Mouse (Mus musculus): ENCODE data around the gene Tnrc6c.
A peak's percentile ranks its signal among the peaks of the same experiment; 100 is the strongest.
"Not testable (repeated sequence)": the region's sequence is repeated elsewhere in the genome, so short reads cannot be mapped to it uniquely, and the experiment has no call there.

Gene Tnrc6c

DNA sequence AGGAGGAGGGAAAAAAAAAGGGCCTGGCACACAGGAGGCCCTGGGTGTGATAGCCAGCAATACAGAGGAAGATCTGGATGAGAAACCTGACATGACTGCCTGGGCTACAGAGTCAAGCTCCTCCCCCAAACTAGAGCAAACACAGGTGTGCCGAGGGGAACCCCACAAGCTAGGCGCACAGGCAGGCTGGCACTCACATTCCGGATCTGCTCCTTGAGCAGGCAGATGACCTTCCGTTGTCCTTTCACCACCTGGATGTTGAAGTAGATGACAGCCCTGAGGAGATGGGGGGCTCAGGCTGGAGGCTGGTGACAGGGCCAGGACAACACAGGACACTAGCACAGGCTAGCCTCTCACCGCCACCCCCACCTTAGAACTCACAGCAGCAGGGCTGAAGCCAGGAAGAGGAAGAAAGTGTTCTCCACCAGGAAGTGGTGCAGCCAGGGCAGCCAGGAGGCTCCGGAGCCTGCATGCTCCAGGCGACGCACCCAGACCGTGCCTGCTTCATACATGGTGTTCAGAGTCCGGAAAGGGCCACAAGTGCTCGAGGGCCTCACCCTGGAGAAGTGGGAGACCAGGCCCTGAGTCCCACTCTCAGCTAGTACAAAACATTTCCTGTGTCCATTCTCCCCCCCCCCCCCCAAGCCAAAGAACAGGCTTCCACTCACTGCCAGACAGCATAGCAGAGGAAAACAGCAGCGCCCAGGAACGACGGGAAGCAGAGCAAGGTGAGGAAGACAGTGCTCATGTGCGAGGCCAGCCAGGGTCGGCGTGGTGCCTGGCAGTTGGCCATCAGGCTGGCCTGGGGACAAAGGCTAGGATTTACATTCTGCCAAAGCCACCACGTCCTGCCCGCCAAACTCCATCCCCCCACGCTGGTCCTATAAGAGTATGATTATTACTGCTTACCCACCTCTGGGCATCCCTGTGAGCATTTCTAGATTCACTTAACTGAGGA lies 114.9 kb downstream of the Tnrc6c start:
- DNase-seq (ENCODE audit: low read depth, low spot score), result no peak

DNA sequence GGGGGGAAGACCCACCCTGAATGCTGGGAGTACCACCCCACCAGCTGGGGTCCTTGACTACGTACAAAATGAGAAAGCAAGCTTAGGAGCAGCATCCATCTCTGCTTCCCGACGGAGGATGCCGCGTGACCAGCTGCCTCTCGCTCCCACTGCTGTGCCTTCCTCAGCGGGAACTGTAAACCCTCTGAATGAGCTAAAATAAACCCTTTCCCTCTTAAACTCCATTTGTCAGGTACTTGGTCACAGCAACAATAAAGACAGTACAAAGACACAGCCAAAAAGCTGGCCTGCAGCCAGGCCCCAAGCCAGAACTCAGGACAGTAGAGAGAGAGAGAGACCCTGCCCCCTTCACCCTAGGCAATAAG lies 115.6 kb downstream of the Tnrc6c start:
- DNase-seq (ENCODE audit: low read depth, low spot score), result no peak

DNA sequence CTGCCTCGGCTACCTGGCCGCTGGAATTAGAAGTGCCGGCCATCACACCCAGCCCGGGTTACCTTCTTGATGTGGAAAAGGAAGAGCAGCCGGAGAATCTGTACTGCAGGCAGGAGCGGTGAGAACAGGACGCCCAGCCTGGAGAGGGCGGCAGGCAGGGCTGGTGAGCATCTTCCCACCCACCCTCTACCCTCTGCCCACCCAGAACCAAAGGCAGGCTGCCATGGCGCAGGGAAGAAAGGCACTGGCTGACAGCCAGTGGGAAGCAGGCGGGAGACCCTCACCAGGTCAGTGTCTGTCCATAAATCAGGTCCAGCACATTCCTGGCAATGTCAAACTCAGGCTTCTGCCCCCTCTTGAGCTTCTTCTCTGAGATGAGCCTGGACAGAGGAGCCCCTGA lies 116.3 kb downstream of the Tnrc6c start:
- no peak for DNase-seq (ENCODE audit: low read depth, low spot score)

DNA sequence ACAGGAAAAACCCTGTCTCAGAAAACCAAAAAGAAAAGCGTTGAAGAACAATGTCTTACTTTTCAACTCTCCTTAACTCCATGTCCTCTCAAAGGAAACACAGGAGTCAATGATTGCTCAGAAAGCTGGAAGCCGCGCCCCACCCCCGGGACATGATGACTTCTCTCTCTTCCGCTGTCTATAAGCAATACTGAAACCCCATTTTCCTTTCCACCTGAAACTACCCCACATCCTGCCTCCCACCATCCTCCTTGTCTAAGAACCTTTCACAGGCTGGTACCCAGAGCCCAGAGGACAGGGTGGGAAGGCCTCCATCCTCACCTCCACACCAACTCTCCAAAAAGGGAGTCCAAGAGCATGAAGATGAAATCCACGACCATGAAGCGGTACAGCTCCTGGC lies 118.3 kb downstream of the Tnrc6c start:
- no peak for DNase-seq (ENCODE audit: low read depth, low spot score)

DNA sequence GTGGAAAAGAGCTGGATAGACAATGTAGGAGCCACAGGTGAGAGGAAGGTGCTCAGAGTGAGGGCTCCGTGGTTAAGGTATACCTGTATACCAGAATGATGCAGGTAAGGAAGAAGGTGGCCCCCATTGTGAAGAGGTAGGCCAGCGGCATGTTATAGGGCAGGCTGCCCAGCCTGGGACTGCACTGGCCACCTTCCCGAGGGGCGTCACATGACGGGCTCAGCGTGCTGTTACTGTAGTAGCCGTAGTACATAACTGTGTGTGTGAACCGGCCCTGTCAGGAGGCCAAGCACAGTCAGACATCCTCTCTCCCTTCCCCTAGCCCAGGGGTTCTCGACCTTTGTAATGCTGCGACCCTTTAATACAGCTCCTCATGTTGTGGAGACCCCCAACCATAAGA lies 120.8 kb downstream of the Tnrc6c start:
- no peak for DNase-seq (ENCODE audit: low read depth, low spot score)

DNA sequence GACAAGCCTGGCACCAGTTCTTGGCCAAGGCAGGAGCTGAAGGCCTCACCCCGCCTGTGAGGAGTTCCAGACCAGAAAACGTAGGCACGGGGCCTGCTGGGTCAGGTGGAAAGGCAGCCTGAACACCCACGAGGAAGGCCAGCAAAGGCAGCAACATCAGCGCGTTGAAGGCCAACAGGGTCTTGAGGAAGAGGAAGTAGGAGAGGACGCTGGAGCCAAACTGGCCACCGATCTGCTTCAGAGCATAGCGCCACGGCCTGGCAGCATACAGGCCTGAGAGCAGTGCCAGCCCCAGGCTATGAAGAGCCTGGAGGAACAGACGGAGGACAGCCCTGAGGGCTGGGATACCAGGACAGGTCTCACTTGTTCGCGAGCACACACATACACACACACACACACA lies 121.5 kb downstream of the Tnrc6c start:
- DNase-seq (ENCODE audit: low read depth, low spot score), result no peak

DNA sequence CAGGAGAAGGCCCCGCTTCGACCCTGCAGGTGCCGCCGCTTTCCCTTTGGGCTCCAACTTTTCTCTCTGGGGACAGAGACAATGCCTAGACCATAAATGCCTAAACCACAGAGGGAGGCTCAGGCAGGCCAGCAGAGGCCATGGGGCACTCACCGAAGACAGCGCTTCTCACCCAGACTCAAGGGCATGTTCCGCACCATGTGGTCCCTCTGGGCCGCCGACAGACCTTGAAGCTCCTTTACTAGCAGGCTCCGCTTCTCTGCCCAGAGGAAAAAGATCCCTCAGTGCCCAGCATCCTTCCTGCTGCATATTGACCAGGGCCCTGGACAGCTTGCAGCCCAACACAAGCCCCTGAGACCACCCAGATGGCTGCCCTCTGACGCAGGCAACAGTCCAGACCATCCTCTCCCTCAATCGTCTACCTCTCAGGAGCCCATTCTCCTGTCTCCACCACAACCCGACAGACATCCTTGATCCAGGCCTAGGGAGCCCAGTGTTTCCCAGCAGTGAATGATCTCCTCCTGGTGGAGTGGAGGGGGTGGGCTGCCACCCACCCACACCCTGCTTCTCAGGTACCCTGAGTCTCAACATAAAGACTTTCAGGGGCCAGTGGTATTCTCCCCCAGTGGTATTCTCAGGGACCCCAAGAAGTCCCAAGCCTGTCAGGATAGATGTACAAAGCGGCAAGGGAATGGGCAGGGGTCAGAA lies 122.2 kb downstream of the Tnrc6c start:
- DNase-seq (ENCODE audit: low read depth, low spot score), result no peak

DNA sequence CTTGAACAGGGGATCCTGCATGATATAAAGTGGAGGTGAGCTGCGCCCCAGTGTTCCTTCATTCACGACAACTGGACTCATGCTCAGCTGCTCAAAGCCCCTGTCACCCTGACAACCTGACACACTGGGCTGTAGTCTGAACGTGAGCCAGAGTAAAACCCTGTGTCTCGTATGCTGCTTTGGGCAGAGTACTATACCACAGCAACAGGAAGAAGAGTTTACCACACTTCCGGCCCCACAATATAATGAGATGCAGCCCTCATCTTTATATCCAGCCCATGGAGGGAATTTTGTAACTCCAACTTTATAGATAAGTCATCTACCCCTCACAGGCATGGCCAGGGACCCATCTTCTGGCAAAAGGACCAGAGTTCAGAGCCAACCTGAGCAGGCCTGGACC lies 123.0 kb downstream of the Tnrc6c start:
- DNase-seq (ENCODE audit: low read depth, low spot score), result no peak

DNA sequence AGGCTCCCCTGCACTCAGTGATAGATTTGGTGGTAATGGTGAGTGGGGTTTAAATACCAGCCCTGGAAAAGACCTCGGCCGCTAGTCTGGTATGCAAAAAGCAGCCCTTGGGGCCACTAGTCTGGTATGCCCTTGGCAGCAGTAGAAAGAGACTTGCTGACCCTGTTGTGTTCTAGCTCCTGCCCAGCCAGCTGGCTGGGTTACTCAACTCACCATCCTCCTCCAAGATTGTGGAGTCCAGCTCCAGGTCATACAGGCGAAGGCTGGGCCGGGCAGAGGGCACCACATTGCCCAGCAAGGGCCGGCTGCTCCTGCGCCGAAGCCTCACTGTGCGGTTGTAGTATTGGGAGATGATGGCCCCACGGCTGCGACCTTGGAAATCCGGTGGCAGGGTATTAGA lies 123.9 kb downstream of the Tnrc6c start:
- no peak for DNase-seq (ENCODE audit: low read depth, low spot score)

DNA sequence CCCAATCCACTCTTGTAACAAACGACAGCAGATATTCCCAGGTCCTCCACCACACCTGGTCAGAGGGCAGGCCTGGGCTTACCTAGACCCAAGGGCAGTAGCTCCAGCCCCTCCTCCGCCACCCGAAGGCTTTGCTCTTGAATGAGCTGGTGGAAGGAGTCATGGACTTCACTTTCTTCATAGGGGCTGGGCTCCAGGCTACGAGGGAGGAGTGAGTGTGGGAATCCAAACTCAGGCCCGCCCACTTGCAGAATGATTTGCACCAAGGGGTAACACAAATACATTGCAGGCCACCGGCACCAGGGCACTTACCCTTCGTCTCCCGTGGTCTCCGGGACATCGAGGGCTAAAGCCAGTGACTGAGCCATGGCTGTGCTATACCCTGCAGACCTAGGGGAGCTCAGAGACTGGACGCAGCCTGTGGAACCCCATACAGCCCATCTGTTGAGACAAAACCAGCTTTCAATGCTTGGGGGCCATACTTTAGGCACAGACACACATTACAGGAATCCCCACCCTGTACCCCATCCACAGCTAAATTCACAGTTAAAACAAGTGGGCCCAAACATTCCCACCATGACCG lies 124.9 kb downstream of the Tnrc6c start:
- DNase-seq (ENCODE audit: low read depth, low spot score), result no peak

DNA sequence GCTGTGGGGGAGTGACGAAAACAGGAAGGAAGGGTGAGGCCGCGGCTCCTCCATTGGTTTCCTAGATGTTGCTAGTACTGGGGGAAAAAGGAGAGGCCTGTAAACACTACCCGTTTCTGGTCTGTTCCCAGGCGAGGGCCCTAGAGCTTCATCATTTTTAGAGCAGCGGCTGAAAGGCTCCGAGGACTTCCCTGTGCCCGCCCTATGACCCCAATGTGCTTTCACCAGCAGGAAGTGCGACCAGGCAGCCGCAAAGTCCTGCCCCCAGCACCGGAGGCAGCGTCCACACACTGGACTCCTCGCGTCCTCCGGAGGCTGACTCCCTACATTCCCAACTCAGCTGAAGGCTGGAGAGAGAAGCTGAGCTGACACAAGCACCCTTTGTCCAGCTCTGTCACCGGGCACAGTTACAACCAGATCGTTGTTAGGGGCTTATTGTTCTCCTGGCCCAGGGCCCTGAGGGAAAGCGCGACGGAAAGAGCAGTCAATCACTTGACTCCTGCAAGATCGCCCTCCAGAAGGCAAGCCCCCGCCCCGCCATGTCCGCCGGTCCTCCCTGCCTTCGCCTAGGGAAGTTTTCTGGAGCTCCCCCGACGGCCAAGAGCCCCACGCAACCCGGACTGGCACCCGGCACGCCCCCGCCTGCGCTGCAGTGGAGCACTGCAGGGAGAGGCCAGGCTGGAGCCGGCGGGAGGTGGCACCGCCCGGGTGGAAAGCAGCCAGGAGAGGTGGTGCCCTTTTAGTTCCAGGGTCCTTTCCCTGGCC lies 125.5 kb downstream of the Tnrc6c start:
- DNase-seq (ENCODE audit: low read depth, low spot score), result no peak

DNA sequence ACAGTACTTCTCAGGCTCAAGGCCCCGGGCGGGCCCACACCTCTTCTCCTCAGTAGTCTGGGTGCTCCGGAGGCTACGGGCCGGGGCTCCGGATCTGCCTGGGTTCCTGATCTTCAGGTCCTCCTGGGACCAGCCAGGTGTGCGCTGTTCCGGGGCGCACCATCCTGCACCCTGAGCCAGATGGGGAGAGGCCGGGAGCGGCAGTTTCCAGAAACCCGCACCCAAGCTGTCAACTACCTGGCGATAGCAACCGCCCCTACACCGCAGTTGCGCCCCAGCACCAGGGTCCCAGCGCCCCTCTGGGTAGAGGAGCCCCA lies 126.1 kb downstream of the Tnrc6c start:
- DNase-seq (ENCODE audit: low read depth, low spot score), result no peak

DNA sequence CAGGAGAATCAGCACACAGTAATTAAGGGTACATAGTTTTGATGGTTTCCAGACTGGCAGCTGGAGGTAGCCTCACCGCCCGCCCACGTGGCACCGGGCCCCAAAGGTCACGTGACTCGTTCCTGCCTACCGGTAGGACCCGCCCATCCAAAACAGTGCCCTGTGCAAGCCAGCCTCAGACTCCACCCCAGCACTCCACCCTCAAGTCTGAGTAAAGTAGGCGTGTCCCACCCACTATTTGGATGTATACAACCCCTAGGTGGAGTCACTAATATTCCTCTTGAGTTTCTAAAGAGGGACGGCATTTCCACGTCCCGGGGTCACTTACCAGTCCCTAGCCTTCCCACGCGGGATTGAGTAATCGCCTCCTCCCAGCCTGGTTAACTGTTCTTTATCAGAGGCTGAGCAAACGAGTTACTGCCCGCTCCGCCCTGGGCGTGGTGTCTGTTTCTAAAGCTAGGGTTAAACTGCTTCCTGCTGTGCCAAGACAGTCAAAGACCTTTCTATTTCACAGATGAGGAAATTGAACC lies 126.6 kb downstream of the Tnrc6c start:
- DNase-seq (ENCODE audit: low read depth, low spot score), result peak; percentile 86

DNA sequence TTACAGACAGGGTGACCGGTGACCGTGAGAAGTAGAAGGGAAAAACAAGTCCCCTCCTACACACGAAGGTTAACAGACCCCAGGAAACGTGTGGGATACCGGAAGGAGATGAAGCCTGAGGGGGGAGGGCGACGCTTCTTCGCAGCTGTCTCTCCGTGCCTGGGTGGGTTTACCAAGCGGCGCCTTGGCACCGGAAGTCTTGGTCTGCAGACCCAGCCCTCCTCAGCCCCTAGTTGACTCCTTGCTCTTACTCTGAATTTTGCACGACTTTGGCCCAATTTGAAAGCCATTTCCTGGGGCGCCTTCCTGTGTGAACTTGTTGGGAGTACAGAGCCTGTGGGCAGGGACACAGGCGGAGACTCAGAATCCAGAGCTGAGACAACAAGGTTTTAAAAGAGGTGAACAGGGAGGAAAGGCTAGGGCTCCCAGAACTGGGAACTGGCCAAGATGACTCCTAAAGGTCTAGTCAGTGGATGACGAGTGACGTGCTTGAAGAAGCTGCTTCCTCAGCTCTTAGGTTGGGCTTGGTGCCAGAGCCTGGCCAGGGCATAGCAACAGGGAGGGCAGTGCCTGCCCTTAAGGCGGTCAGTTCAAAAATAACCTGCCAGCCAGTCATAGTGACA lies 127.2 kb downstream of the Tnrc6c start:
- no peak for DNase-seq (ENCODE audit: low read depth, low spot score)

DNA sequence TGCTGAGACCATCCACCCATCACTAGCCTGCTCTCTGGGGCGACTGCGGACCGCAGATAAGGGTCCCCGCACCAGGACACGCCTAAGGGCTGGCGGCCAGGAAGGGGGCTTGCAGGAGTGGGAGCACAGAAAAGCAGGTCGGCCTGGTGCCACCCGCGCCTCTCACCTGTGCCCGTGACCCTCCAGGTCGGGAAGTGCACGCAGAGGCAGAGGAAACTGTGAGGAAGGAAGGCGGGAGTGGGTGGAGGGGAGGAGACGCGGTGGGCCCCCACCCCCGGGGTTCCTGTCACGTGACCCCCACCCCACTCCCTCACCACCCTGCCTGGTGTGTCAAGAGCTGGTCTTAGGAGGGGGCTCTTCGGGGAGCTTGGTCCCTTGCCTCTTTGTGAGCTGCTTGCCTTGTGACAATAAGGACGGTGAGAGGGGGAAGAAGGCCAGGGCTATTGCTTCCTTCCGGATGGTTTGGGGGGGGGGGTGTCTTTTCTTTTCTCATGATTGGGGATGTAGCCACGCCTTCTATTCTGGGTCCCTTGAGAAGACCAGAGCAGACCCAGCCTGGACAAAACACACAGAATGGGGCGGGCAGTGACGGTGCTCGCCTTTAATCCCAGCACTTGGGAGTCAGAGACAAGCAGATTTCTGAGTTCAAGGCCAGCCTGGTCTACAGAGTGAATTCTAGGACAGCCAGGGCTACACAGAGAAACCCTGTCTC lies 128.1 kb downstream of the Tnrc6c start, which contains the start of the genes Tmc8 and Tmc6:
TSS of gene Tmc8 (plus strand) at position 84 of the 712 bp plus-strand sequence.
TSS of gene Tmc6 (minus strand) at position 206 of the 712 bp plus-strand sequence.
- DNase-seq (ENCODE audit: low read depth, low spot score), result no peak

DNA sequence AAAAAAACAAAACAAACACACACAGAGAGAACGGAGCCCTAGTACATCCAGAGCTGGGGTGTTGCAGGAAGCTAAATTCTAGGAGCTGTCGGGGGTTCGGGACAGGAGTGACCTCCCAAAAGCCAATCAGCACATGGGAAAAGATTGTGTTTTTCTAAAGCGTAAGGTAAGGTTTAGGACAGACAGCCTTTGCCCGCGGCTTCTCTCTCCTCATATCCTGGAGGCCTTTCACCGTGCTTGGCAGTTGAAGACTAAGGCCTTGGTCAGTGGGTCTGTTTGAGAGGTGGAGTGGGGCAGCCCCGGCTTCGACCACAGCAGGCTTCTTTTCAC lies 128.6 kb downstream of the Tnrc6c start:
- DNase-seq (ENCODE audit: low read depth, low spot score), result no peak

DNA sequence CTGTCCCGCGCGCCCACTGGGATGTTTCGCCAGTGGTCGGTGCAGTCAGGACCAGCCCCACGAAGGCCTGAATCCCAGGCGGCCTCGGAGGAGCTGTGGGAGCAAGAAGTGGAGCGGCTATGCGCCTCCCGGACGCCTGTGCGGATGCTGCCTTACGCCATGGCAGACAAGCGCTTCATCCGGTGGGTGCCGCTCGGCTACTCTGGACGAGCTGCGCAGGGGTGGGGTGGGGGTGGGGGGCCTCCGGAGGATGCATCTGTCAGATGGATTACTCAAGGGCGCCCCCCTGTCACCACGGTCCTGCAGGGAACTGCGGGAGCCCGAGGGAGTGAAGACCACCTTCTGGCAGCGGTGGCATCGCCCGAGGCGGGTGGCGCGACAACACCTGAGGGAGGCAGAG lies 129.0 kb downstream of the Tnrc6c start:
- no peak for DNase-seq (ENCODE audit: low read depth, low spot score)

DNA sequence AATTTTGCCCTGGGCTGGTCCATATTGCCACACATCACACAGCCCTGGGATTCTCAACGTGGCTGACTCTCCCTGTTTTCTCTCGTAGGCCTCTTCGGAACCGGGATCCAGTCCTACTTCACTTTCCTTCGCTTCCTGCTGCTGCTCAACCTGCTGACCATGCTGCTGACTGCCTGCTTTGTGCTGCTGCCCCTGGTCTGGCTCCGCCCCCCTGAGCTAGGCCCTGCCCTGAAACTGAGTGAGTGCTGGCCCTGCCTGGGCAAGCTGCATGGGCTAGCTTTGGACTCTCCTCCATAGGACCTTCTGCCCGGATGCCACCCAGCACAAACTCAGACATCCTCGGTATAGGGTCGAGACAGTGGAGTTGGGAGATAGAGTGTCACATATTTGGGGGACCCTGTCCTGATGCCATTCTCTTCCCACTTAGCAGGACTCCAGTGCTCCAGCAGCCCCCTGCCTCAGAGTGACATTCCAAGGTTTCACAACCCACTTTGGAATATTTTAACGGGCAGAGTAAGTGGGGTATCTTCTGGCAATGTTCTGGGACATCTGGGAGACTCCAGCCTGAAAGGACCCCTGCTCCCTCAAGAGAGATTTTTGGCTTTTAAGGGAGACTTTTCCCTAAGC lies 129.7 kb downstream of the Tnrc6c start:
- no peak for DNase-seq (ENCODE audit: low read depth, low spot score)

DNA sequence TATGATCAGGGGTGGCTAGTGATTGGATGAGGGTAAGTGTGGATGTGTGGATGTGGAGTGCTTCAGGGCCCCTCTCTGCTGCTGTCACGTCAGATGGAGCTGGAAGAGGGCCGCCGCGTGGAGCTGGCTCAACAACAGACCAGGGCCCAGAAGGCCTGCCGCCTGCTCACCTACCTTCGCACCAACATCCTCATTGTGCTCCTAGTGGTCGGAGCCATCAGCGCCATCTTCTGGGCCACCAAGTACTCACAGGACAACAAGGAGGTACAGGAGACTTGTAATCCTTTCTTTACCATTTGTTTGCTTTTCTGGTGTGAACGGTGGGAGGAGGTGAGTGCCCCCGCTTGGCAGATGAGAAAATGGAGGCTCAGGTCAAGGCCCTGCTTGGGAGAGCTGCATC lies 132.2 kb downstream of the Tnrc6c start:
- DNase-seq (ENCODE audit: low read depth, low spot score), result peak; percentile 79

DNA sequence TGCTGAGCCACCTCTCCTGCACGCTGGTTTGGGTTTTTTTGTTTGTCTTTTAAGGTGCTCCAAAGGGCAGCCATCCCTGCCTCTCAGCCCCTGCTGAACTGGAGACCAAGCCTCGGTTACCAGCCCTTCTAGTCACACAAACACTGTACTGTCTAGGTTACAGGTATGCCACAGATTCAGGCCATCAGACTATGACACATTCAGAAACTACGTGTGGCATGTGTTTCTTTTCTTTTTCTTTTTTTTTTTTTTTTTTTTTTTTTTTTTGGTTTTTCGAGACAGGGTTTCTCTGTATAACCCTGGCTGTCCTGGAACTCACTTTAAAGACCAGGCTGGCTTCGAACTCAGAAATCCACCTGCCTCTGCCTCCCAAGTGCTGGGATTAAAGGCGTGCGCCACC lies 134.4 kb downstream of the Tnrc6c start:
- DNase-seq (ENCODE audit: low read depth, low spot score), result not testable (repeated sequence)

Data from WW6 (cell line).